Comparison of ENCODE assay signal across 24 mouse cellular contexts in genomic region chr2:36224153-36224552, GRCm38 (mm10). TPM values are rescaled to one million over a fixed set of nuclear protein-coding genes. Genes with fewer than 3 reads are reported as not detected.
DNase-seq lines count a peak whose midpoint lies in the region; ATAC-seq and TF ChIP-seq lines count a peak whose summit lies in the region.
"Had no signal": no experiment of that assay in that cellular context is flagged by ENCODE, and none has a peak within 500 bp of the region (broad histone marks: within the 10 kb centered on the region; RNA-seq: fewer than 3 reads in every experiment).

No protein-coding gene starts in this region.

- peaks cover 4 to 5% of the 10 kb centered on the region in 2 experiments; a peak in 2 of 4 replicates for H3K4me1 ChIP-seq in heart, embryonic 14.5 days (ENCODE audit: control insufficient read depth in 2 of 2, insufficient read depth in 2 of 2, low read length in 2 of 2)
- no peaks in the 10 kb centered on the region for H3K4me1 ChIP-seq in lung, embryonic 14.5 days (ENCODE audit: insufficient read depth)
- H3K4me1 ChIP-seq in intestine, embryonic 16.5 days (ENCODE audit: control insufficient read depth, insufficient read depth, low read length): no peaks in the 10 kb centered on the region
- no peaks in the 10 kb centered on the region for H3K4me1 ChIP-seq in stomach, postnatal 0 days (replicated peaks; ENCODE audit: control insufficient read depth, insufficient read depth)
- H3K4me1 ChIP-seq: embryonic facial prominence, embryonic 15.5 days; forebrain, embryonic 10.5 days; hindbrain, embryonic 10.5 days had no signal

- peak; percentile 22; the same call in 1 of the 2 replicates for ATAC-seq in heart, embryonic 14.5 days (ENCODE audit: insufficient number of reproducible peaks, insufficient read depth, low FRiP score, low read depth)
- ATAC-seq in lung, embryonic 14.5 days (ENCODE audit: insufficient read depth): peak; percentile 35; the same call in 1 of the 2 replicates
- ATAC-seq in intestine, embryonic 16.5 days: no peak
- ATAC-seq in stomach, postnatal 0 days (ENCODE audit: low FRiP score, low TSS enrichment): 0 out of 2 replicates have a peak, but pooled peaks have one; percentile 31
- ATAC-seq: CD4-positive, CD25-positive, alpha-beta regulatory T cell, adult 4 months; forebrain, embryonic 14.5 days had no signal

- TF ChIP-seq EP300 in stomach, postnatal 0 days (optimal IDR thresholded peaks at IDR 0.05): peak; percentile 60

- no peak for TF ChIP-seq CTCF in lung, embryonic 14.5 days (IDR thresholded peaks at IDR 0.05; ENCODE audit: low read depth)
- TF ChIP-seq CTCF in stomach, postnatal 0 days (IDR thresholded peaks at IDR 0.05; ENCODE audit: low read depth): no peak

- no peaks in the 10 kb centered on the region for H3K9me3 ChIP-seq in heart, embryonic 14.5 days (ENCODE audit: control insufficient read depth, low read length)
- no peaks in the 10 kb centered on the region for H3K9me3 ChIP-seq in lung, embryonic 14.5 days (ENCODE audit: low read depth, low read length)
- H3K9me3 ChIP-seq in intestine, embryonic 16.5 days (ENCODE audit: control insufficient read depth, low read length): no peaks in the 10 kb centered on the region
- H3K9me3 ChIP-seq in stomach, postnatal 0 days (ENCODE audit: control insufficient read depth, low read length): no peaks in the 10 kb centered on the region
- H3K9me3 ChIP-seq: embryonic facial prominence, embryonic 15.5 days; forebrain, embryonic 10.5 days; G1E; heart, embryonic 13.5 days; hindbrain, embryonic 10.5 days had no signal

- WGBS in heart, embryonic 14.5 days: 43% methylated on average over 7 of the region's 7 CpGs
- 65% methylated on average over 7 of the region's 7 CpGs for WGBS in lung, embryonic 14.5 days
- WGBS in intestine, embryonic 16.5 days: 73% methylated on average over 7 of the region's 7 CpGs
- 67% methylated on average over 7 of the region's 7 CpGs for WGBS in stomach, postnatal 0 days

- H3K4me3 ChIP-seq in heart, embryonic 14.5 days (ENCODE audit: control insufficient read depth in 1 of 2, insufficient read depth in 1 of 2, low read depth in 1 of 2, low read length in 2 of 2): no peak overlapping the region
- H3K4me3 ChIP-seq in lung, embryonic 14.5 days (ENCODE audit: low read depth, low read length): no peak overlapping the region
- no peak overlapping the region for H3K4me3 ChIP-seq in intestine, embryonic 16.5 days (ENCODE audit: low read length)
- H3K4me3 ChIP-seq in stomach, postnatal 0 days (ENCODE audit: low read depth, low read length): no peak overlapping the region
- H3K4me3 ChIP-seq: embryonic facial prominence, embryonic 15.5 days; erythroblast, embryonic 14.5 days; forebrain, embryonic 10.5 days; gastrocnemius, adult 2 months; heart, embryonic 13.5 days; hindbrain, embryonic 10.5 days had no signal

- no peak overlapping the region for H3K4me2 ChIP-seq in heart, embryonic 14.5 days (ENCODE audit: low read length)
- H3K4me2 ChIP-seq in lung, embryonic 14.5 days: no peak overlapping the region
- H3K4me2 ChIP-seq in intestine, embryonic 16.5 days (ENCODE audit: low read depth, low read length): no peak overlapping the region
- no peak overlapping the region for H3K4me2 ChIP-seq in stomach, postnatal 0 days (replicated peaks; ENCODE audit: low read depth)
- H3K4me2 ChIP-seq: embryonic facial prominence, embryonic 15.5 days; heart, embryonic 13.5 days; hindbrain, embryonic 14.5 days had no signal

- H3K9ac ChIP-seq in heart, embryonic 14.5 days (ENCODE audit: low read length): no peak overlapping the region
- no peak overlapping the region for H3K9ac ChIP-seq in lung, embryonic 14.5 days
- no peak overlapping the region for H3K9ac ChIP-seq in intestine, embryonic 16.5 days (ENCODE audit: low read depth, low read length)
- H3K9ac ChIP-seq in stomach, postnatal 0 days (ENCODE audit: low read length): no peak overlapping the region
- H3K9ac ChIP-seq: embryonic facial prominence, embryonic 15.5 days; heart, embryonic 13.5 days; hindbrain, embryonic 14.5 days had no signal

- no peak overlapping the region for H3K27ac ChIP-seq in heart, embryonic 14.5 days (replicated peaks in 1 of 2; ENCODE audit: control insufficient read depth in 1 of 2, insufficient read depth in 1 of 2, low read depth in 2 of 2, low read length in 2 of 2)
- no peak overlapping the region for H3K27ac ChIP-seq in lung, embryonic 14.5 days (ENCODE audit: low read depth)
- 0 out of 2 replicates have a peak overlapping the region, but pooled peaks have one; percentile 4 for H3K27ac ChIP-seq in intestine, embryonic 16.5 days (ENCODE audit: low read length)
- peak overlapping the region; percentile 30; the same call in 1 of the 2 replicates for H3K27ac ChIP-seq in stomach, postnatal 0 days (replicated peaks)
- H3K27ac ChIP-seq: embryonic facial prominence, embryonic 15.5 days; forebrain, embryonic 10.5 days; gastrocnemius, adult 2 months; heart, embryonic 13.5 days; hindbrain, embryonic 10.5 days; hindbrain, embryonic 14.5 days had no signal

- no peaks in the 10 kb centered on the region for H3K27me3 ChIP-seq in heart, embryonic 14.5 days (ENCODE audit: control insufficient read depth, insufficient read depth, low read length)
- no peaks in the 10 kb centered on the region for H3K27me3 ChIP-seq in lung, embryonic 14.5 days (ENCODE audit: insufficient read depth, low read length)
- H3K27me3 ChIP-seq in intestine, embryonic 16.5 days (replicated peaks; ENCODE audit: control insufficient read depth, insufficient read depth, low read length): no peaks in the 10 kb centered on the region
- no peaks in the 10 kb centered on the region for H3K27me3 ChIP-seq in stomach, postnatal 0 days (ENCODE audit: control insufficient read depth, insufficient read depth, low read length)
- H3K27me3 ChIP-seq: embryonic facial prominence, embryonic 15.5 days had no signal

- H3K36me3 ChIP-seq in heart, embryonic 14.5 days (ENCODE audit: control insufficient read depth, insufficient read depth, low read length): no peaks in the 10 kb centered on the region
- no peaks in the 10 kb centered on the region for H3K36me3 ChIP-seq in lung, embryonic 14.5 days (ENCODE audit: insufficient read depth)
- H3K36me3 ChIP-seq in intestine, embryonic 16.5 days (ENCODE audit: control insufficient read depth, insufficient read depth, low read length): no peaks in the 10 kb centered on the region
- no peaks in the 10 kb centered on the region for H3K36me3 ChIP-seq in stomach, postnatal 0 days (ENCODE audit: control insufficient read depth, insufficient read depth, low read length)
- H3K36me3 ChIP-seq: embryonic facial prominence, embryonic 15.5 days; forebrain, embryonic 10.5 days; G1E; heart, embryonic 13.5 days; hindbrain, embryonic 10.5 days had no signal

- no peak for DNase-seq in heart, adult 18-20 months
- DNase-seq in lung, embryonic 14.5 days: no peak
- DNase-seq in lung, postnatal 36 days: no peak
- no peak for DNase-seq in stomach, postnatal 0 days (ENCODE audit: low spot score)
- DNase-seq in ovary, postnatal 14 days (ENCODE audit: low spot score): no peak
- DNase-seq: adrenal gland, adult 8-10 months; adrenal gland, postnatal 36 days; B cell, adult 2 months; cerebellum, adult 8-10 months; embryo, embryonic 11 days; gastrocnemius, adult 2 months; gastrocnemius, postnatal 25 days; heart, postnatal 14 days had no signal

RNA-seq across cellular contexts. Expression of gene Ptgs1, which starts 6.1 kb away (rescaled TPM):
- 26.7 and 31.0 TPM in 2 replicates for polyA plus RNA-seq in heart, embryonic 14.5 days (2014; fragmentation: Nextera tagmentation; extraction: Ambion mirVana)
- 10 to 100 TPM; 12.4 to 16.1 TPM for total RNA-seq in heart, adult 18-20 months (2021)
- 30.2 and 33.4 TPM in 2 replicates for polyA plus RNA-seq in lung, embryonic 14.5 days (2014; fragmentation: Nextera tagmentation; extraction: Ambion mirVana)
- polyA plus RNA-seq in intestine, embryonic 16.5 days (2015; fragmentation: Nextera tagmentation; extraction: Ambion mirVana): 29.1 and 29.8 TPM in 2 replicates
- 31.0 and 36.2 TPM in 2 replicates for polyA plus RNA-seq in stomach, postnatal 0 days (2015; fragmentation: Nextera tagmentation; extraction: Ambion mirVana)

Comparison
In these comparisons a context has a peak if more than half of its experiments do, and no peak if none do; other contexts are left out.
1. H3K27ac ChIP-seq: peak in intestine, embryonic 16.5 days (single experiment) and stomach, postnatal 0 days (single experiment); none in heart, embryonic 14.5 days (0 of 2) and lung, embryonic 14.5 days (single experiment).